Mouse (Mus musculus) myocyte (in vitro differentiated cells): Measurements from ENCODE around the gene Akip1. TPM values are rescaled to one million over a fixed set of nuclear protein-coding genes. Genes with fewer than 3 reads are reported as not detected.

Experiments used
- H3K27me3 ChIP-seq: one replicate; pipeline ENCODE4 v1.6.1; 2011; ENCODE audit not compliant: control insufficient read depth, insufficient read depth, insufficient read length
- H3K36me3 ChIP-seq: one replicate; pipeline ENCODE4 v1.6.1; 2011; ENCODE audit not compliant: control insufficient read depth, insufficient read depth
- H3K4me2 ChIP-seq: one replicate; pipeline ENCODE4 v1.6.1; 2011; ENCODE audit warnings: low read depth, control low read depth
- H3K4me3 ChIP-seq: one replicate; pipeline ENCODE4 v1.5.1; 2011; ENCODE audit warnings: mild to moderate bottlenecking, control low read depth, moderate library complexity
- H3K79me2 ChIP-seq: one replicate; pipeline ENCODE4 v1.6.1; 2011; ENCODE audit not compliant: control insufficient read depth, insufficient read depth
- H3ac ChIP-seq: one replicate; pipeline ENCODE4 v1.6.1; 2011; ENCODE audit not compliant: control insufficient read depth, insufficient read length
- CEBPB ChIP-seq: IDR thresholded peaks from 2 replicates; pipeline ENCODE4 v1.6.1; 2011; ENCODE audit warnings: mild to moderate bottlenecking, moderate library complexity; ENCODE audit not compliant: poor library complexity, insufficient read depth, severe bottlenecking
- E2F4 ChIP-seq: IDR thresholded peaks from one replicate; pipeline ENCODE4 v1.6.1; 2011; ENCODE audit warnings: mild to moderate bottlenecking, control low read depth, moderate library complexity; ENCODE audit not compliant: insufficient read depth
- MAX ChIP-seq: IDR thresholded peaks from one replicate; pipeline ENCODE4 v1.6.1; 2011; ENCODE audit warnings: low read depth, mild to moderate bottlenecking, control low read depth
- MYOD1 ChIP-seq, 3 experiments: IDR thresholded peaks; one replicate each; pipeline ENCODE4 v1.6.1; 2011; ENCODE audit warnings: control low read depth in 2 of 3, low read depth in 2 of 3, mild to moderate bottlenecking in 2 of 3, moderate library complexity in 1 of 3; ENCODE audit not compliant: insufficient read length in 2 of 3, control insufficient read depth in 1 of 3
- MYOG ChIP-seq, 3 experiments: IDR thresholded peaks; one replicate each; pipeline ENCODE4 v1.6.1; 2011; ENCODE audit warnings: control low read depth in 2 of 3, low read depth in 2 of 3, mild to moderate bottlenecking in 2 of 3; ENCODE audit not compliant: insufficient read length in 2 of 3, control insufficient read depth in 1 of 3, insufficient read depth in 1 of 3
- POLR2A ChIP-seq: IDR thresholded peaks from one replicate; pipeline ENCODE4 v1.6.1; 2011; ENCODE audit warnings: low read depth, mild to moderate bottlenecking, control low read depth, moderate library complexity; ENCODE audit not compliant: insufficient read length
- POLR2AphosphoS2 ChIP-seq: IDR thresholded peaks from one replicate; pipeline ENCODE4 v1.6.1; 2011; ENCODE audit warnings: low read depth, control low read depth; ENCODE audit not compliant: insufficient read length
- REST ChIP-seq: IDR thresholded peaks from one replicate; pipeline ENCODE4 v1.6.1; 2011; ENCODE audit warnings: mild to moderate bottlenecking, control low read depth, moderate library complexity; ENCODE audit not compliant: insufficient read depth, insufficient read length
- SRF ChIP-seq: IDR thresholded peaks from one replicate; pipeline ENCODE4 v1.6.1; 2011; ENCODE audit warnings: low read depth; ENCODE audit not compliant: control insufficient read depth, insufficient read length
- TCF12 ChIP-seq: IDR thresholded peaks from one replicate; pipeline ENCODE4 v1.6.1; 2011; ENCODE audit warnings: mild to moderate bottlenecking, control low read depth; ENCODE audit not compliant: poor library complexity, insufficient read depth, severe bottlenecking
- TCF3 ChIP-seq: IDR thresholded peaks from one replicate; pipeline ENCODE4 v1.6.1; 2011; ENCODE audit warnings: low read depth, control low read depth; ENCODE audit not compliant: insufficient read length
- USF1 ChIP-seq: IDR thresholded peaks from one replicate; pipeline ENCODE4 v1.6.1; 2011; ENCODE audit warnings: low read depth, mild to moderate bottlenecking, control low read depth, moderate library complexity
- polyA plus RNA-seq: library from polyadenylated mRNA; unstranded; fragments of >200 nt; fragmentation: generic; extraction: Trizol; gene quantifications from one replicate; pipeline ENCODE4 v1.2.1, GENCODE M21; 2012; ENCODE audit warnings: missing spikeins

The Akip1 gene
- polyA plus RNA-seq, 1 experiment: 17.8 TPM

DNA sequence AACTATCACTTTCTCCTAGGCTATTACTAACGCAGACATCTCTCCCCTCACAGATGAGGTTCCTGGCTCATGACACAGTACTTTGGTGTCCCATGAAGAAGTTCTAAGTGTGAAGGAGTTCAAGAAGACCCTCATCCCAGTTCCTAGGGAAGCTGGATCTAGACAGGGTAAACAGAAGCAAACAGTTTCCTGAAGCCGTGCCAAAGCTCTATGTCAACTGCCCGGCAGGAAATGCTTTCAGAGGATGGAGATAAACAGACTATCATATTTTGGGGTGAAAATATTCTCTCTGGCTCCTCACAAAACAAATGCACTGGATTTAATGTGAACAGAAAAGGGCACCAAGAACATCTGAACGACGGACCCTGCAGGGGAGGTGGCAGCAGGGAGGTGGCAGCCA, 12.5 kb upstream of the Akip1 start:
- no peak overlapping the region for H3K4me3 ChIP-seq
- no peak overlapping the region for H3K4me2 ChIP-seq
- no peaks in the 10 kb centered on the region for H3K36me3 ChIP-seq
- no peaks in the 10 kb centered on the region for H3K27me3 ChIP-seq
- H3ac ChIP-seq: no peak overlapping the region
- TF ChIP-seq POLR2AphosphoS2 (no peak), POLR2A (no peak), TCF3 (no peak), MYOD1 (IDR thresholded peaks at IDR 0.05; ENCODE audit: control insufficient read depth in 1 of 3, insufficient read length in 2 of 3, low read depth in 2 of 3) (no peak), CEBPB (no peak), E2F4 (no peak), MYOG (IDR thresholded peaks at IDR 0.05; ENCODE audit: control insufficient read depth in 1 of 3, insufficient read depth in 1 of 3, insufficient read length in 2 of 3, low read depth in 2 of 3) (no peak), TCF12 (no peak)
- no peaks in the 10 kb centered on the region for H3K79me2 ChIP-seq

- no peak overlapping the region for H3K4me3 ChIP-seq
- H3K27me3 ChIP-seq: no peaks in the 10 kb centered on the region
- no peaks in the 10 kb centered on the region for H3K36me3 ChIP-seq
- H3K79me2 ChIP-seq: no peaks in the 10 kb centered on the region
- TF ChIP-seq MAX (no peak), TCF12 (no peak), SRF (no peak), POLR2A (no peak), USF1 (no peak), TCF3 (no peak)
- H3K4me2 ChIP-seq: no peak overlapping the region
- no peak overlapping the region for H3ac ChIP-seq
Measured at GRCm38 (mm10) chr7:109694576-109695338, 8.7 kb upstream of the Akip1 start.

- Histone ChIP-seq H3ac (no peak overlapping the region), H3K4me2 (no peak overlapping the region)
Measured at GRCm38 (mm10) chr7:109695339-109695726, 8.2 kb upstream of the Akip1 start.

DNA sequence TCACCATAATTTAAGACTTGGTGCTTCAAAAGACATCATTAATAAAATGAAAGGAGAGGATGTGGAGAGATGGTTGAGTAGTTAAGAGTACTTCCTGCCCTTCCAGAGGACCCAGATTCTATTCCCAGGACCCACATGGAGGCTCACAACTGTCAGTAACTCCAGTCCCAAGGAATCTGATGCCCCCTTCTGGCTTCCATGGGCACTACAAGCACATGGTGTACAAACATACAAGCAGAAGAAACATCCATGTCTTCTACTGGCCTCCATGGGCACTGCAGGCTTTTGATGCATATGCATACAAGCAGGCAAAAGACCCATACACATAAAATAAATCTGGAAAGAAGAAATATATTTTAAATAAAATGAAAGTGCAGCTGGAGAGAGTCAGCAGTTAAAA, 3.3 kb upstream of the Akip1 start:
- H3K4me3 ChIP-seq: no peak overlapping the region
- TF ChIP-seq MYOG (IDR thresholded peaks at IDR 0.05; ENCODE audit: control insufficient read depth in 1 of 3, insufficient read depth in 1 of 3, insufficient read length in 2 of 3, low read depth in 2 of 3) (no peak), CEBPB (no peak), POLR2AphosphoS2 (no peak), MAX (no peak), REST (no peak), TCF12 (no peak), MYOD1 (IDR thresholded peaks at IDR 0.05; ENCODE audit: control insufficient read depth in 1 of 3, insufficient read length in 2 of 3, low read depth in 2 of 3) (no peak), USF1 (no peak), TCF3 (no peak), E2F4 (no peak), SRF (no peak), POLR2A (no peak)
- H3ac ChIP-seq: no peak overlapping the region
- H3K36me3 ChIP-seq: no peaks in the 10 kb centered on the region
- no peak overlapping the region for H3K4me2 ChIP-seq
- H3K79me2 ChIP-seq: no peaks in the 10 kb centered on the region
- no peaks in the 10 kb centered on the region for H3K27me3 ChIP-seq

More at GRCm38 (mm10) chr7:109695339-109695726, 8.2 kb upstream of the Akip1 start:
- Histone ChIP-seq H3K4me3 (no peak overlapping the region), H3K36me3 (no peaks in the 10 kb centered on the region), H3K79me2 (no peaks in the 10 kb centered on the region), H3K27me3 (no peaks in the 10 kb centered on the region)
- TF ChIP-seq TCF3 (no peak), REST (no peak), POLR2A (no peak), TCF12 (no peak), MAX (no peak), POLR2AphosphoS2 (no peak), MYOD1 (IDR thresholded peaks at IDR 0.05; ENCODE audit: control insufficient read depth in 1 of 3, insufficient read length in 2 of 3, low read depth in 2 of 3) (no peak), USF1 (no peak), CEBPB (no peak), SRF (no peak), MYOG (IDR thresholded peaks at IDR 0.05; ENCODE audit: control insufficient read depth in 1 of 3, insufficient read depth in 1 of 3, insufficient read length in 2 of 3, low read depth in 2 of 3) (no peak), E2F4 (no peak)

GRCm38 (mm10) chr7:109702721-109703120, 769 bp upstream of the Akip1 start:
- no peaks in the 10 kb centered on the region for H3K79me2 ChIP-seq
- TF ChIP-seq CEBPB (no peak), MYOG (IDR thresholded peaks at IDR 0.05; ENCODE audit: control insufficient read depth in 1 of 3, insufficient read depth in 1 of 3, insufficient read length in 2 of 3, low read depth in 2 of 3) (no peak), USF1 (no peak), POLR2A (no peak), POLR2AphosphoS2 (no peak), TCF12 (no peak), TCF3 (no peak), MYOD1 (IDR thresholded peaks at IDR 0.05; ENCODE audit: control insufficient read depth in 1 of 3, insufficient read length in 2 of 3, low read depth in 2 of 3) (no peak), REST (no peak), SRF (no peak), E2F4 (no peak), MAX (no peak)
- H3K36me3 ChIP-seq: no peaks in the 10 kb centered on the region
- peak overlapping the region; percentile 58 for H3K4me2 ChIP-seq
- H3ac ChIP-seq: no peak overlapping the region
- H3K4me3 ChIP-seq: peak overlapping the region; percentile 27
- H3K27me3 ChIP-seq: no peaks in the 10 kb centered on the region
